Mouse (Mus musculus) CD4-positive naive resting alpha-beta T cell, adult 57 days (primary cell): ENCODE measurements around the gene Gm43302. TPM values are rescaled to one million over a fixed set of nuclear protein-coding genes. Genes with fewer than 3 reads are reported as not detected.

Experiments
- total RNA-seq: library from RNA; stranded (reverse); gene quantifications from one replicate; pipeline ENCODE4 v1.2.4, GENCODE M21; 2023

Gm43302 gene
- not detected for total RNA-seq

GRCm38 (mm10) chr5:105293226-105294165 lies at the start of gene Gm43302, which contains the start of gene Gbp6:
Gene Gm43302 (minus strand): TSS chr5:105293695.
Gene Gbp6 (minus strand): TSS chr5:105293698.

GRCm38 (mm10) chr5:105239483-105240047 lies 53.9 kb downstream of the Gm43302 start, which contains the start of gene Gbp10:
Gene Gbp10 (minus strand): TSS chr5:105239533.

Other genes starting within 250 kb of the Gm43302 start
- 74.0 TPM for gene Gbp9, start 154.2 kb downstream of the Gm43302 start, total RNA-seq
- 31.2 TPM for gene Gbp8, start 154.2 kb downstream of the Gm43302 start, total RNA-seq
- gene Gbp4, start 154.1 kb downstream of the Gm43302 start, total RNA-seq, result 122 TPM
- gene Gbp10, start 54.2 kb downstream of the Gm43302 start, total RNA-seq, result 11.3 TPM
- 38.3 TPM for gene Gbp6, start within 50 bp of the Gm43302 start, total RNA-seq
- gene Lrrc8b, start 122.1 kb upstream of the Gm43302 start, total RNA-seq, result 7.1 TPM
- 130 TPM for gene Lrrc8c, start 225.7 kb upstream of the Gm43302 start, total RNA-seq